Mouse (Mus musculus): ENCODE results near the gene Unk. TPM values are rescaled to one million over a fixed set of nuclear protein-coding genes. Genes with fewer than 3 reads are reported as not detected.

Unk gene
- total RNA-seq, 2 experiments from 2014 or later: 7.0 to 7.4 TPM

DNA sequence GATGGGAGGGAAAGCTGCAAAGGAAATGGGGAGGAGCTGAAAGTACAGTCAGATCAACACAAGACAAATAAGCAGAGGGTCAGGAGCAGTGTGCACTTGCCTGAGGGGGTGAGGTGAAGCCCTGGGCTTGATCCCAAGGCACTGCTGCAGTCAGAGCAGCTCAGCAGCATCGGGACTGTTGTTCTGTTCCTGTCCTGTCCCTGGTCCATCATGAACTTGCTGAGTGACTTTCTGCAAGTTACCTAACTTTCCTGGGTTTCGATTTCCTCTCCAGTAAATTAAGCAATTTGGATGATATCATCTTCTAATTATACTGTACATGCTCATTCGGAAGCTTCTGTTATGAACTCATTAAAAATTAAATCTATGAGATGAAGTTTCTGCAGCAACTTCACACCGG is 2.4 kb upstream of the Unk start, which contains the start of gene H3f3b:
Gene H3f3b (minus strand): TSS at position 207 of the 400 bp plus-strand sequence.
- no peak for DNase-seq
- Histone ChIP-seq H3K4me3 (no peak within 1 kb of the TSS), H3K27ac (peak within 1 kb of the TSS; percentile 49)
- intact Hi-C loops (cut with DNase I): no loop called here
- TF ChIP-seq CTCF (IDR thresholded peaks at IDR 0.05): no peak

DNA sequence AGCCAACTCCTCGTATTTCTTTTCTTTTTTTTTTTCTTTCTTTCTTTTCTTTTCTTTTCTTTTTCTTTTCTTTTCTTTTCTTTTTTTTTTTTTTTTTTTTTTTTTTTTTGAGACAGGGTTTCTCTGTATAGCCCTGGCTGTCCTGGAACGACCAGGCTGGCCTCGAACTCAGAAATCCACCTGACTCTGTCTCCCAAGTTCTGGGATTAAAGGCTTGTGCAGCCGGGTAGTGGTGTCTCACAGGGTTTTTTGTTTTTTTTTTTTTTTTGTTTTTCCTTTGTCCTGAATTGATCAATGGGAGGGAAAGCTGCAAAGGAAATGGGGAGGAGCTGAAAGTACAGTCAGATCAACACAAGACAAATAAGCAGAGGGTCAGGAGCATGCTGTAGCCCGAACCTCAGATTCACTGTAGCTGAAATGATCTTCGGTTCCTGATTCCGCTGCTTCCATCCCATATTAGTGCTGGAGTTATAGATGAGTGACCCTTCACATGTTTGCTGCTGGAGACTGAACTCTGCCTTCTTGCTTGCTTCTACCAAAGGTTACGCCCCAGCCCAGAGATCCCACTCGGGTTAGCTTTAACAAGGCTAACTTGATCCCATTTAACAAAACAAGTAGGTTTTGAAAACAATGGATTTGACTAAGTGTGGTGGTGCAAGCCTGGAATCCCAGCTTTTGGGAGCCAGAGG is 1.8 kb upstream of the Unk start:
- Histone ChIP-seq H3K4me3 (no peak overlapping the region), H3K27ac (no peak overlapping the region)
- intact Hi-C loops (cut with DNase I): no loop called here
- no peak for TF ChIP-seq CTCF (IDR thresholded peaks at IDR 0.05)
- no peak for DNase-seq

DNA sequence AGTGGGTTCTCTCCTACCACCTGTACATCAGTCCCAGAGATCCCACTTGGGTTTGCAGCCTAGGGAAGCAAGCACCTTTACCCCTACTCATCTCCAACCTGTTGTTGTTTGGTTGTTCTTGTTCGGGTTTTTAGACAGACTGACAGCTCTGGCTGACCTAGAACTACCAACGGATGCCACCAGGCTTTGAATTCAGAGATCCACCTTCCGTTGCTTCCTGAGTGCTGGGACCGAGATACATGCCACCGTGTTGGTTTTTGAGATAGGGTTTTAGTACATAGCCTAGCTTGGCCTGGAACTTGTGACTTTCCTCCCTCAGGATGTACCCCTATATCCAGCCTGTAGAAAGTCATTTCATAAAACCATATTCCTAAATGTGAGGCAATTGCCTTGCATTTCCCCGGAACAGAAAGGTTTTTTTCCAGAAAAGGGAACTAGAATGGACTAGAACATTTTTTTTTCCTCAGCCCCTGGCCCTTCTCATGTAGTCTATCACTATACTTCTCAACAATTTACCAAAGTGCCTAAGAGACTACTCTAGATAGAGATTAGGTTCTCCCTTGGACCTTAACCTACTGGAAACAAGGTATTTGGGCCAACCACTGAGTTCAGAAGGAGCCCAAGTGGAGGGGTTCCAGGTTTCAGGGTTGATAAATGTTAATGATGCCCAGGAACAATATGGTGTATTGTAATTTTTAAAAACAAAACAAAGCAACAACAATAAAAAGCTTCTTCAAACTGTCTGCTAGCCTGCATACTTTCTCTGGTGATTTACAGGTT is 846 bp upstream of the Unk start:
- intact Hi-C loops (cut with DNase I): no loop called here
- peak overlapping the region; percentile 91 for H3K4me3 ChIP-seq
- TF ChIP-seq CTCF (IDR thresholded peaks at IDR 0.05): no peak
- DNase-seq: no peak
- H3K27ac ChIP-seq: peak overlapping the region; percentile 98

DNA sequence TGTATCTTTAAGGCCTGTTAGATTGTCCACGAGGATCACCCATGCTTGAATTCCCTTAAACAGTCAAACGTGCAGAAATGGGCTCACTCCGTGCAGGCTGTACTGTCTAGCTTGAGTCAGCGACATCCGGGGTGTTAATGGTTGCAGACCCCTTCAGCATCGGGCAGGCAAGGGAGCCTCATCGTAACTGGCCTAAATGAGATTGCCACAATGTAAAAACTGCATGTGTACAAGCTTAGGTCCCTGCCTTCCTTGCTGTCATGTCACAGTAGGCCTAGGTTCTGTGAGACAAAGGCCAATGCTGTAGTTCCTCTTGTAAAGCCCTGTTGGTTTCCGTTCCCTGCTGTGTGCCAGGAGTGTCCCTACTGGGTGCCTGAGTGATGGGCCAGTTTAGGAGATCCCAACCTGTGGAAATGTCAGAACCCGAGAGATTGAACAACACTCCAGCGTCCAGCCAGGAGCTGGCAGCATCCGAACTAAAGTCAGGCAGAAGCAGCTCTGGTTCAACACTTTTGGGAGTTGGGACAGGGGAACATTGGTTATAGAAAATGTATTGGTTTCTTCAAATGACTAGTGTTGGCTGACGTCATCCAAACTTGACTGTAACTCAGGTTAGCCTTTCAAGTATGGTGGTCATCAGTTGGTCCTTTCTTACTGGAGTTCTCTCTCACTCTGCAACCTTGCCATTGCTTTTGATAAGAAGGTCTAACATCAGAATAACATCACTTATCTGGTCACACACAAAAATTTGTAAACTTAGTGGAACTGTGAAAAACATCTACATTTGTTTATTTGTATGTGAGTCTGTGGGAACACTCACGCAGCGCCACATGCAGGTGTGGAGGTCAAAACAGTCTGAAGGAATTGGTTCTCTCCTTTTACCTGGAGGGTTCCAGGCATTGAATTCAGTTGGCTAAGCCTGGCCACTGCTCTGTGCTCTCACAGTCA is 1.1 kb downstream of the Unk start:
- peak; percentile 46 for DNase-seq
- Histone ChIP-seq H3K4me3 (peak overlapping the region; percentile 91), H3K27ac (peak overlapping the region; percentile 98)
- TF ChIP-seq CTCF (IDR thresholded peaks at IDR 0.05): no peak
- intact Hi-C loops (cut with DNase I): loop anchor here (2.0 to 5.0 kb wide), 2 partner anchors 56 to 101 kb away; partner anchors contain the start of genes Trim65 and Wbp2

DNA sequence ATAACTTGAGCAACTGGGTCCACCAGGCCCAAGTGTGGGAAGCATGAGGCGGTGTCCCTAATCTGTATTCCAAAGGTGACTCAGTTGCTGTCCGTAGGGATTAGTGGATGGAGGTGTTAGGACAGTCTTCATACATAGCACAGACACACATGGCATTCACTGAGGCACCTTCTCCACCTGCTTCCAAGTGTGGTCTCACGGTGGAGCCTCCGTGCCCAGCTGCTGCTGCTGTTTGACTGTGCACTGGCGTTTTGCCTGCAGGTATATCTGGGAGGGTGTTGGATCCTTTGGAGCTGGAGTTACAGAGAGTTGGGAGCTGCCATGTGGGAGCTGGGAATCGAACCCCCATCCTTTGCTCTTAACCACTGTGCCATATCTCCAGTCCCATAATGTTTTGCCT is 4.5 kb downstream of the Unk start:
- TF ChIP-seq CTCF (IDR thresholded peaks at IDR 0.05): no peak
- intact Hi-C loops (cut with DNase I): loop anchor here (5.0 kb wide), 1 partner anchor 98 kb away; the partner anchor contains the start of gene Trim65
- no peak for DNase-seq
- no peak overlapping the region for H3K4me3 ChIP-seq
- H3K27ac ChIP-seq: no peak overlapping the region

DNA sequence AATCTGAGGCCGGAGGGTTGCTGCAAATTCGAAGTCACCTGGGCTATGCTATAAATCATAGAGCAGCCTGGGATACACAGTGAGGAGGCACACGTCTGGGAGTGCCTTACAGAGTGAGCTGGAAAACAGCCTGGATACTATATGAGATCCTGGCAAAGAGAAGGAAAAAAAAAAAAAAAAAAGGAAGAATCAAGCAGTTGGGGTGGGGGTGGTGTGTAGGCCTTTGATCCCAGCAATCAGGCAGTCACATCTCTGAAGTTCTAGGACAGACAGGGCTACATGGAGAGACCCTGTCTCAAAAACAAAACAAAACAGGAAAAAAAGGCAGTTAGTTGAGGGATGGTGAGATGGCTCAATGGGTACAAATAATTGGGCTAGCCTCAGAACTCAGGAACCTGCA is 6.5 kb downstream of the Unk start:
- no peak for DNase-seq
- Histone ChIP-seq H3K27ac (no peak overlapping the region), H3K4me3 (no peak overlapping the region)
- no peak for TF ChIP-seq CTCF (IDR thresholded peaks at IDR 0.05)
- intact Hi-C loops (cut with DNase I): loop anchor here (2.0 kb wide), 1 partner anchor 26 kb away; no protein-coding TSS in a partner anchor

DNA sequence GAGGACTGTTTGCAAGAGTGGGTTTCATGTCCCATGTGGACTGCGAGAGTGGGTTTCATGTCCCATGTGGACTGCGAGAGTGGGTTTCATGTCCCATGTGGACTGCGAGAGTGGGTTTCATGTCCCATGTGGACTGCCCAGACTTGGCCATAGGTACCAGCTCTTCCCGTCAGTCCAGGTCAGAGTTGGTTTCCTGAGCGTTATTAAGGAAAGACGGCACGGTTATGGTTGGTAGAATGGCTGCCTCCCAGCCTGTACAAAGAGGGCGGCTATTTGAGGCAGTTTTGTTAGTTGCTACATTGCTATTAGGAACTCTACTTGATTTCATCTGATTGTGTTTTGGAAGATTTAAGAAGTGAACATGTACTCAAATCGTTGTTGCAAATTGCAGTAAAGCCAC is 7.7 kb downstream of the Unk start:
- intact Hi-C loops (cut with DNase I): loop anchor here (2.0 kb wide), 1 partner anchor 25 kb away; no protein-coding TSS in a partner anchor
- no peak for DNase-seq
- H3K27ac ChIP-seq: no peak overlapping the region
- no peak overlapping the region for H3K4me3 ChIP-seq
- TF ChIP-seq CTCF (IDR thresholded peaks at IDR 0.05): no peak

DNA sequence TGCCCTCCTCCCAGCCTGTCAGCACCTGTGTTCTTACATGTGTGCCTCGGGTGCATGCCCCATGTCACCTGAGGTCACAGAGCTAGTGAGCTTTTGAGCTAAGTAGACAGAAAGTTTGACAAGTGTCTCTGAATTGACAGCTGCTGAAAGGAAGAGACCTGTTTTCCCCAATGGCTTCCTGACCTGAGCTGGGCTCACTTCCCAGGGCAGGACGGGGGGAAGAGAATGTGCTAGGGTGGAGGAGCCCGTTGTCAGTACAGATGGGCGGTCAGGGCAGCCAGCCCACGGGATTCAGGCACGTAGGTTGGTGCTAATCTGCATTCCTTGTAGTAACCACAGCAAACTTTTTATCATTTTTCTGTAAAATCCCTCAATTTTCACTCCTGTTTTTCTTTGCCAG is 10.5 kb downstream of the Unk start:
- Histone ChIP-seq H3K27ac (peak overlapping the region; percentile 77), H3K4me3 (no peak overlapping the region)
- DNase-seq: peak; percentile 52
- no peak for TF ChIP-seq CTCF (IDR thresholded peaks at IDR 0.05)
- intact Hi-C loops (cut with DNase I): no loop called here

DNA sequence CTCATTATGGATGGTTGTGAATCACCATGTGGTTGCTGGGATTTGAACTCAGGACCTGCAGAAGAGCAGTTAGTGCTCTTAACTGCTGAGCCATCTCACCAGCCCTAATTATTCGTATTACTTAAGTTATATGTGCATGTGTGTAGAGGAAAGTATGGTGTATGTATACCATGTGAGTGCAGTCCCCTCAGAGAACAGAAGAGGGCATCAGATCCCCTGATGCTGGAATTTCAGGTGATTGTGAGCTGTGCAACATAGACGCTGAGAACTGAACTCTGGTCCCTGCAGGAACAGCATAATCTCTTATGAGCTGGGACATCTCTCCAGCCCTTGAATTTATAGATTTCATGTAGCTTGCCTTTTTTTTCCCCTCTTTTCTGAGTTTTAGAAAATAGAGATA is 11.7 kb downstream of the Unk start:
- peak; percentile 24; the same call in 1 of the 2 replicates for TF ChIP-seq CTCF (IDR thresholded peaks at IDR 0.05)
- no peak overlapping the region for H3K27ac ChIP-seq
- intact Hi-C loops (cut with DNase I): no loop called here
- DNase-seq: no peak
- no peak overlapping the region for H3K4me3 ChIP-seq

DNA sequence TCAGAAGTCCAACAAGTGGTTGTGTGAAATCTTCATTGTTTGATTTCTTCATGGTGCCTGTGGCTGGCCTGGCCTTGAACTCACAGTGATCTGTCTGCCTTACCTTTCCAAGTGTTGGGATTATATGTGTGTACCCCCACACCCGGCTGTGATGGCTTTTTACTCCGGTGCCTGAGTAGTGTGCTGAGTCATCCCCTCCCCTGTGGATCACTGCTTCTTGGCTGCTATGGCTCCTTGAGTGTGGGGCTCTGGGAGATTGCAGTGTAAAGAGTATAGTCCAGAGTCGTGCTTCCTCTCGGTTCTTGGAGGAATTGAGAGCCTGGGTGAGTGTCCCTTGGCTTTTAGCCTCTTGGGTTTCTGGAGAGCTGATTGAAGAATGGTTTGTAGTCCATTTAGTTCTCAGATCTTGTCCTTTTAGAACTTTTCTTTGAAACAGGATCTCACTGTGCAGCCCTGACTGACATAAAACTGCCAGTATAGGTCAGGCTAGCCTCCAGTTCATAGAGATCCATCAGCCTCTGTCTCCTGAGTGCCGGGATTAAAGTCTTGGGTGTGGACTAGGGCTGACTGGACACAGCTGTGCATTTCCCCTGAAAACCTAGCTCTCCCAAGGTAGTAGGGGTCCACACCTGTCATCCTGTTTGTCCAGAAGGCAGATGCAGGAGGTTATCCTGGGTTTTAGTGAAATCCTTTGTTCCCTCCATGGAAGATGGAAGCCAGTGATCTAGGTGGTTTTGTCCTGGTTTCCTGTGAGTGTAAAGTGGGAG is 12.4 kb downstream of the Unk start:
- Histone ChIP-seq H3K27ac (no peak overlapping the region), H3K4me3 (no peak overlapping the region)
- intact Hi-C loops (cut with DNase I): no loop called here
- TF ChIP-seq CTCF (IDR thresholded peaks at IDR 0.05): no peak
- no peak for DNase-seq

DNA sequence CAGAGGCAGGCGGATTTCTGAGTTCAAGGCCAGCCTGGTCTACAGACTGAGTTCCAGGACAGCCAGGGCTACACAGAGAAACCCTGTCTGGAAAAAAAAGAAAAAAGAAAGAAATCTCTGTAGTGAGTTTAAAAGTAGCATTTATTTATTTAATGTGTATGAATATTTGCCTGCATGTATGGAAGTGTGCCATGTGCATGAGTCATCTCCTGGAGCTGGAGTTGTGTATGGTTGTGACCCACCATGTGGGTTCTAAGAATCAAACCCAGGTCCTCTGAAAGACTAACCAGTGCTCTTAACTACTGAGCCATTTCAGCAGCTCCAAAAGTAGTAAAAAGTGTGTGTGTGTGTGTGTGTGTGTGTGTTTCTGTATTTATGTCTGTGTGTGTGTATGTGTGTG is 13.2 kb downstream of the Unk start:
- no peak for DNase-seq
- no peak overlapping the region for H3K27ac ChIP-seq
- H3K4me3 ChIP-seq: no peak overlapping the region
- intact Hi-C loops (cut with DNase I): no loop called here
- TF ChIP-seq CTCF (IDR thresholded peaks at IDR 0.05): no peak

DNA sequence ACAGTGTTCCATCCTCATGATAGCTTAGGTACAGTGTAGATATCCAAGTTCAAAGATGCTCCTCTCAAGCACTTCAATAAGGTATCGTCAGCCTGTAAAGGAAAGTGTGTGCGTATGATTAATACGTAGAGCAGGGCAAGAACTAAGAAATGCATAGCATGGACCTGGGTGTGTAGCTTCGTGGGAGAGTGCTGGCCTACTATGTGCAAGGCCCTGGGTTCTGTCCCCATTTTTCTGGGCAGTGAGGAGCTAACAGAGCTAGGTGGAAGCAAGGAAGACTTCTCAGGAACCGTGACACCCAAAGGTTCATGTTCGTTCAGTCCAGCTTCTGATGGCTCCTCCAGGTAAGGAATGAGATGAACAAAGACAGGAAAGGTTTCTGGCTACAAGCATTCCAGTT is 15.1 kb downstream of the Unk start:
- no peak for DNase-seq
- intact Hi-C loops (cut with DNase I): no loop called here
- no peak overlapping the region for H3K4me3 ChIP-seq
- H3K27ac ChIP-seq: no peak overlapping the region
- TF ChIP-seq CTCF (IDR thresholded peaks at IDR 0.05): no peak
